Mouse (Mus musculus) cortical plate, adult 2 months (tissue): ENCODE data around the gene Gucd1.

Source experiments
- CTCF ChIP-seq: fragments of 200-500 bp; IDR thresholded peaks from 2 replicates; pipeline ENCODE4 v1.5.1; 2011; ENCODE audit warnings: mild to moderate bottlenecking, control low read depth, low read length; ENCODE audit not compliant: insufficient read depth; ENCODE audit errors: extremely low read depth
- POLR2A ChIP-seq: fragments of 200-500 bp; IDR thresholded peaks from 2 replicates; pipeline ENCODE4 v1.6.1; 2011; ENCODE audit warnings: mild to moderate bottlenecking, low read length, control low read depth; ENCODE audit not compliant: insufficient read depth; ENCODE audit errors: extremely low read depth

GRCm38 (mm10) chr10:75551175-75551574 is 33.4 kb upstream of the Gucd1 start:
- no peak for TF ChIP-seq POLR2A
- TF ChIP-seq CTCF: no peak
